Mouse (Mus musculus) ovary, postnatal 14 days (tissue): Measurements from ENCODE around the gene Wwp2.

ENCODE experiments used
- DNase-seq: peaks from one replicate; pipeline ENCODE4 v3.0.0; 2022; ENCODE audit warnings: low spot score

Gene Wwp2

DNA sequence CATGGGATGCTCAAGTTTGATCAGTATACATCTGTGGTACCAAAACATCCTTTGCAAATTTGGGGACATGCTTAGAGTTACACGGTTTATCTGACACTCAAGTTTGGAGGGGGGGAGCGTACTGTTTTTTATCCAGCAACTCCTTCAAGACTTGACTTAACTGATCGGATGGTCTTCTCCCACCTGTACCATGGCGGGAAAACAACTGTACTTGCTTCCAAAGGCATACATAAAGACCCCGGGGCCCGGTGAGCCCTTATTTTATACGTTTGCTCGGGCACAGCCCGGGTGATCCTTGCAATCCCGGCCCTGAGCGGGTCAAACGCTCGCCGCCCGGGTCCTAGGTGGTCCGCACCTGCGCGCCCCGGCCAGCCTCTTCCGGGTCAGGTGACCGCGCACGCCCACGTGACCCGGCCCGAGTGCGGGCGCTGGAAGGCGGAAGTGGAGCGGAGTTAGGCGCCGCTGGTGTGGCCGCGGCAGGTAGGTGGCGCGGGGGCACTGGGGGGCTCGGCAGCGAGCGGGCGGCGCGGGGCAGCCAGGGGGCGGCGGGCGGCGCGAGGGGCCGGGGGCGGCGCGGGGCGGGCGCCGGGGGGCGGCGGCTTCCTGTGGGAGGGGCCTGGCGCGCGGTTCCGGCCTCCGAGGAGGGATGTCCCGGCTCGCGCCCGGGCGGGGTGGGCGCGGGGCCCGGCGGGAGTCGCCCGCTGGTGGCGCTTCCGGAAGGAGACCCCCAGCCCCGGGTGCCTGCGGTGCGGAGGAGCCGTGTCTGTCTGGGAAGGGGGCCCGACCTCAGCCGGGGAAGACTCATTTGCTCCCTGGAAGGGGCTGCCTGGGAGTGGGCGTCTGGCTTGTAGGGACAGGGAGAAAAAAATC lies at the start of gene Wwp2:
Gene Wwp2, plus strand, starts transcription at position 404 of the 870 bp plus-strand sequence.
- DNase-seq: peak; percentile 62

DNA sequence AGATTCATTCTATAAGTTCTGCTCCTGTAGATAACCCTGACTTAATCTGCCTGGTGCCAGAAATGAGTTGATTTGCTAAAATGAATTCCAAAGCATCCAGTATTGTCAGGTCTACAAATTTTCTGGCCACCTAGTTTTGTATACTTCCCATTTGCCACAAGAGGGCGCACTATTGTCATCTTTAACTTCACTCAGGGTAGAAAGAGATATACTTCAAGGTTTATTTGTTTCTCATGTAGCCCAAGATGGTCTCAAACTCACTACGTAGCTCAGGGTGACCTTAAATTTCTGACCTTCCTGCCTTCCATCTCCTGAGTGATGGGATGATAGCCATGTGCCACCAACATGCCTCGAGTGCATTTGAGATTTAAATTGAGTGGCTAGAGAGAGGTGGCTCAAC lies 49.5 kb upstream of the Wwp2 start:
- no peak for DNase-seq

DNA sequence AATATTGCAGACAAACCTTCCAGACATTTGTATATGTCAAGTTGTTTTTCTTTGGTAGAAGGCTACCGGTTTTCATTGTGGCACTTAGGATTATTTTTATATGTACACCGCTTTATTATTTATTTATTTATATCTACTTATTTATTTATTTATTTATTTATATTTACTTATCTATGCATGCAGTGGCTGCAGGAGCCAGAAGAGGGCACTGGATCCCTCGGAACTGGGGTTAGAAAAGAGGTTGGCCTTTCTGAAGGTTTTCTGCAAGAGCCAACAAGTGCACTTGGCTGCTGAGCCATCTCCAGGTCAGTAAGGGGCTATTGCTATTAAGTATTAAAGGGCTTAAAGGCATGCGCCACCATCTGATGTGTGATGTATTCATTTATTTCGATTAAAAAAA lies 48.3 kb upstream of the Wwp2 start:
- no peak for DNase-seq

DNA sequence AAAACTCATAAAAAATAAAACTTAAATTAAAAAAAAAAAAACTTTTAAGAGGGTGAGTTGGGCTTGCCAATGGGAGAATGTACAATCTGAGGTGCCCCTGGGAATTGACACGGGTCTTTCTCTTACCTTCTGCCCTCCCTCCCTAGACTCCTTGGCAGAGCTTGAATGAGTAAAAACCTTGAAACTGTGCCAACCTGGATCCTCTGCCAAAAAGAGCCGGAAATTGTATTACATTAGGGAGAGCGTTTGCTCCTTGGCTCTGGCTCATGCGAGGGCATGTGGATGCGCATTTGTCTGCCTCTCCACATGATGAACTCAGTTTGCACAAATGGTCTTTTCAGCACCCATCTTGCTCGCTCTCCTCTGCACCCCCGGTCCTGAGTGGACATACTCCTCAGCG lies 46.6 kb upstream of the Wwp2 start:
- peak; percentile 82 for DNase-seq

DNA sequence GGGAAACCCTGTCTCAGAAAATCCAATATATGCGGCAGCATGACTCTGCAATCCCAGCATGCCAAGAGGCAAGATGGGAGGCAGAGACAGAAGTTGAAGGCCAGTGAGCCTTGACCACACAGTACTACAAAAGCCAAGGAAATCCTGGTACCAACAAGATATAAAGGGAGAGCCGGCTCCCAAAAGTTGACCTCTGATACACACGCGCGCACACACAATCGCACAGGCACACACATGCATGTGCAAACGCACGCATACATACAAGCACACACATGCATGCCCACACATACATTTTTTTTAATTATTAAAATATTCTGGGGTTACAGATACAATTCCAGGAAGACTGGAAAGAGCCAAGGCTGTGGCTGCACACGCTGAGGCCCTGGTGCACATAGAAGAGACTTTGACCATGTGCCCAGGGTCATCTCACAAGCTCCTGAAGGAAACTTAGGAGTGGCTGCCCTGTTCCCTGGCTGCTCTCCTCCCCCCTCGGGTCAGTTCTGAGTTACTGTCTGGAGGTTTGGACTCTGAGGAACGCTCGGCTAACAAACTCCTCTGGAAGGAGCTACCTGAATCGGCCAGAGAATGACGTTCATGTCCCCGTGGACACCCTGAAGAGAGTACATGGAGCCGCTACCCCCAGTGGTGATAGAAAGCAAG lies 45.6 kb upstream of the Wwp2 start:
- DNase-seq: no peak

DNA sequence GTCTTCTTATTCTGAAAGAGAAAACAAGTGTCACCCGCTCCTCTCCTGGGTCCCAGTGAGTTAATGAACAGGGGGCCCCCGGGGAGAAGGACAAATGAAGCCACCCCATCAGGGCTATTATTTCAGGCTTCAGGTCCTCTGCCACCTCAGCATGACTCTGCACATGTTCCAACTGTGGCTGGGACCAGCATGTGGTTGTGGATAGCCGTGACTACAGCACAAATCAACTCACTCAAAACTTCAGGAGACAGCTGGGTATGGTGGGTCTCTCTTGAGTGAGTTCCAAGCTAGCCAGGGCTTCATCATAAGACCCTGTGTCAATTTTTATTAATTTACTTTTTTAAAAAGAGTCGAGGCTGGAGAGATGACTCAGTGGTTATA lies 45.0 kb upstream of the Wwp2 start:
- DNase-seq: no peak

DNA sequence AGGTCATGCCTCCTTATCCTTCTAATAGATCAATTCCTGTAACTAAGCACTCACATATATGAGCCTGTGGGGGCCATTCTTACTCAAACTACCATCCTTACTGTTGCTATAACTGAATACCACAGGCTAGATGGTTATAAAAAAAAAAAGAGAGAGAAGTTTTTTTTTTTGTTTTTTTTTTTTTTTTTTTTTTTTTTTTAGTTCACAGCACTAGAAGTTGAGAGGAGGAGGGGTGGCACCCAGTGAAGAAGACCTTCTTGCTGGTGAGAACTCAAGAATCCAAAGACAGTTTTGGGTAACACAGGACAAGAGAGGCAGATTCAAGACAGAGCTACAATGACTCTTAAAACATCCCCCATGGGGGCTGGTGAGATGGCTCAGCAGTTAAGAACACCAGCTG lies 40.8 kb upstream of the Wwp2 start:
- DNase-seq: no peak

DNA sequence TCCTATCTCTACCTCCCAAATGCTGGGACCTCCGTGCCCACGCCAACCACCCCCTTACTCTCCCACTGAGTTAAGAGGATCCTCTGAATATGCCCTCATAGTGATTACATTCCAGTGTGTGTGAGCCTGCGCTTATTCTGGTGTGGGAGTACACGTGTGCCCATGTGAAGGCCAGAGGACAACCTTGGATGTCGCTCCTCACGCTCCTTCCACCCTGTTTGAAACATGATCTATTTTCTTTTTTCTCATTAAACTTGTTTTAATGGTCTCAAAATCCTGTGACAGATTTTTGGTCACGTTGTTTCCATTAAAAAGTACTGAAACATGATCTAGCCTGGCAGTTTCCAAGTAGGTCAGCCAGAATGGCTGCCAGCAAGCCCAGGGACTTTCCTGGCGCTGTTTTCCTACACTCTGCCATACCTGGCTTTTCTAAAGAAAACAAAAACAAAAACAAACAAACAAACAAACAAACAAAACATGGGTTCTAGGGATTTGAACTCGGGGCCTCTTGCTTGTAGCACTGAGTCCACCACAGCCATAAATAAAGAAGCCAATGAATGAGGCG lies 40.0 kb upstream of the Wwp2 start:
- no peak for DNase-seq

DNA sequence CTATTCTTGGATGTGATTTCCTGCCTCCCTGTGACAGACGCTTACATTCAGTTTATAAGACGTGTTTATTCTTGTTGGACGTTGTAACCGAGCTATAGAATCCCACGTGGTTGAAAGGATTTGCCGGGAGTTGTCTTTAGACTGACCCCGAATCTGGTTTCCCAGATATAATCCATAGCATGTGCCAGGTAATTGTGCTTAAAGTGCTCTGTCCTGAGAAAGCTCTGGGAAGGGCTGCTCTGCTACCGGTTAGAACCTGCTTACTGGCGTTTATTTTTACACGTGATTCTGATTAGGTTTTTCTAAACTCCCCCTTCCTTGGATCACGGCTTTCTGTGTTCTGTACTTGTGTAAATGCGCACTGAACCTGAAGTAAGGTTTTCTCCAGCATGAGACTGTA lies 38.5 kb upstream of the Wwp2 start:
- DNase-seq: no peak

DNA sequence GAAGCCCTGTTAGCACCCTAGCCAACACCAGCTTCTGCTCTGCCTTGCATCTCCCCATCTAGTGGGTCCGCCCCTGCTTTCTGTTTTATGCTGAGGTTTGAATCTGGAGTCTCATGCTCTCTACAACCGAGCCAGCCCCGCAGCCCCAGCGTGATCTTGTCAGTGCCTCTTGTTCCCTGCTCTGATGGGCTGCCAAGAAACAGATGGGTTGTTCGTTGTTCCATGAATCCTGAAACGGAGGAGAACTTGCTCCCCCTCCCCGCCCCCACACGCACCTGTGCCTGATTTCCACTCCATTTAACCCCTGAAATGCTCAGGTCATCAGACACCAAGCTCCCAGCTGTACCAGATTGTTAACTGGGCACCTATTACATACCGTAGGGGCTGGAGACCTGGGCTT lies 36.7 kb upstream of the Wwp2 start:
- DNase-seq: no peak

DNA sequence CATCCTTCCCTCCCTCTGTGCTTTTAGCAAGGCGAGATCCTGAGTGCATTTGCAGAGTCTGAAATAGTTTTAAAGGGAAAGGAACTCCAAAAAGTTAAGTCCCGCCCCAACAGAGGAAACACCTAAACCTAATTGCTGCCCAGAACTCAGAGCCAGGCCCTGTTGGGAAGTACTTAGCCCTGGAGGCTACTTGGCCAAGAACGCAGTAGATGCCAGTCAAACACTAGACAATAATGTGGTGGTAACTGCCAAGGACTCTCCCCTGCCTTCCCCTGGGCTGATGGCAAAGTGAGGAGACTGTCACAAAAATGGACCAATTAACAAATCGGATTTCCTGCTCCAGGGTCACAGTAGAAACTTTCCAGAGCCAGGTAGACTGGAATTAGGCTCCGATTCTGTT lies 34.3 kb upstream of the Wwp2 start:
- no peak for DNase-seq

DNA sequence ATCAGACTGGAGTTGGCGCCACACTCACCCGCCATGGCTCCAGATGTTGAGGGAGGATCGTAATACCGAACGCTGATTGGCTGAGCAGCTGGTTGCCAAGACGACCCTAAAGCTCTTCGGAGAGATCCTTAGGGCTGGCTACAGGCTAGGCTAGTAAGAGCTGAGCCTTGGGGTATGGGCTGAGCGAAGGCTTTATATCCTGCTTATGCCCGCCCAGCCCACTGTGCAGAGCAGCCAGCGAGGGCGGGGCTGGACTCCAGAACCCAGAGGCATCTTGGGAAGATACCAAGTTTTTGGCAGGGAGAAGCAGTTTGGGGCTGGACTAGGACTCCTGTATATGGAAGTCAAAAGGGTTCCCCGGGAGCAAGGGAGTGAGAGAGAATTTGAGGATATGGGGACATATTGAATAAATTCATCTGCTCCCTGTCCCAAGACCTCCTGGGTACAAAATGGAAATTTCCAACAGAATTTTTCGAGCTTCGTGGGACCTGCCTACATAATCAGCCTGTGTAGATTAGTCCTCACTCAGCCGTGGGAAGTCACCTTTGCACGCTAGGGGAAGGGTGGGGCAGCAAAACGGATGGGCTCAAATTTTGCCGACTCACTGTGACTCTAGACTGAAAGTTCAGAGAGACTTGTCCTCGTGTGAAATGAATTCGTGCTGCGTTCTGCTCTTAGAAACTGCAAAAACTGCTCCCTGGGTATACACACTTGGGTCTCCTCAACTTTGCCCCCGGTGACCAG lies 33.0 kb upstream of the Wwp2 start, which contains the start of gene Nqo1:
Gene Nqo1, minus strand, starts transcription at position 169 of the 744 bp plus-strand sequence.
- DNase-seq: peak; percentile 61

DNA sequence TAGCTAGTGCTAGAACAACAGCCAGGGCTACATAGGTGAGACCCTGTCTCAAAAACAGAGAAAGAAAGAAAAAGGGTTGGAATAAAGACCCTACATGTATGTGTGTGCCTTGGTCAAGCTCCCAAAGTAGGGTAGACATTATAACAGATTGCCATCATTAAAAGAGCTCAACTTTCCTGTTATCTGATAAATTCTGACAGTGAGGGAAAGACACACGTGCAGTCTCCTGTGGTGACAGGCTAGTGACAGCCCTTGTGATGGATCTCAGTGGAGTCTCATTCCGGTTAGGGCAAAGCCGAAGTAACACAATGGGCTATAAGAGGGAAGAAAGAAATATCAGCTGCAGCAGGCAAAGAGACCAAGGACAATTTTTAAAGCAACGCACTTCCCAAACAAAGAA lies 32.1 kb upstream of the Wwp2 start:
- no peak for DNase-seq

DNA sequence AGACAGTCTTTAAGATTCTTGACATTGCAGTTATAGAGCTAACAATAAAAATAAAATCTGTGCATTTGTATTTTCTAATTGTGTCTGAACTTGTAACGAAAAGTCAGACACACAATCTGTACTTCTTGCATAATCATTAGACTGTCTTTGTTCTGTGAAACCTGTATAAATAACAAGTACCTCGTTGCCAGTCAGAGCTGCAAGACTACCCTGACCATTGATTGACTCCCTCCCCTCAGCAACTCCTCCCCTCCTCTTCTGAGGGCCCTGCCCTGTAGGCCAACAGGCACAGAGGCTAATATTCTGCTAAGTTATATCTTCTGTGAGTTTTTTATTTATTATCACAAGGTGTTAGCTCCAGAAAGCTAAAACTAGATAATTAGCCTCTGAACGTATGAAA lies 30.2 kb upstream of the Wwp2 start:
- DNase-seq: no peak

DNA sequence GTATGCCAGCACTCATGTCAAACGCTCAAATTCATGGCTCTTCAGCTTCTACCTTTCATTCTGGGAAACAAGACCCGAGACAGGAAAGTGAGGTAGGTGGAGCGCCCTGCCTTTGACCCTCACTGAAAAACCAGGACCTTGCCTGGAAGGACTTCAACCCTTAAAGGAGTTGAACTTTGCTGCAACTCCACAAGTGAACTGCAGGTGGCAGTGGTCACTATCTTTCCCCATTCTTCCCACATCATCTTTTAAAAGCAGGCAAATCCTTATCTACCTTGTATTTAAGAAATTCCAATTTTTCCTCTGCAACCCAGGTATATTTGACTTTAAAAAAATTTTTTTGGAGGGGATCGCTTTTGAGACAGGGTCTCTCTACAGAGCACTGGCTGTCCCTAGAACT lies 24.8 kb upstream of the Wwp2 start:
- DNase-seq: no peak

DNA sequence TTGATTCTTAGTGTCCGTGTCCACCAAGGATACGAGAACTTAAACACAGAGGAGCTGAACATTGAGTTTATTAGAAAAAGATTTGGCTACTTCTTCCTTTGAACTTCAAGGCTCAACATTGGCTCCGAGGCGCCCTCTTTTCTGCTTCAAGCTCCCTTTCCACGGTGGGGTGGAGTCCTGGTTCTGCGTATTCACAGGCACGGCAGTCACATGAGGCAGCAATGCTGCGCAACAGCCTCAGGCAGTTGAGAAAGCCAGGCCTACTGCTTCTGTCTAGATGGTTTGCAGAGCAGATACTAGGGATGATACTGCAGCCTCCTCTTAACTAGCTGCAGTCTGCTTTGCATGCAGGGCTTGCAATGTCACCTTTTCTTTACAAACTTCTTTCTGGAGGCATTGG lies 23.6 kb upstream of the Wwp2 start:
- no peak for DNase-seq

DNA sequence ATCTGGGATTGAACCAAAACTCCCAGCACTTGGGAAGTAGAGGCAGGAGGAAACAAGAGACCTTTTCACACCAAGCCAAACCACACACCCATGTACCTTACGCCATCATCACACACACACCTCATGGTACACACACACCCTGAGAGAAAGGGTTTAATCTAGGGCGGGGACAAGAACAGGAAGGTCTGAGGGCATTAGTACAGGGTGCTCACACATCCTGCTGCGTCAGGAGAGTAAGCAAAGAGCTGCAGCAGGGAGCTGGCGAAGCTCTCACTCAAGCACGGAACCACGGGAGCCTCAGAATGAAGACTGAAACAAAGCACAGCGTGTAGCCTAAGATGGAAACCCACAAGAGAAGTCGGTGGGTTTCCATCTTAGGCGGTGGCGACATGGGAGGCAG lies 22.3 kb upstream of the Wwp2 start:
- DNase-seq: no peak

DNA sequence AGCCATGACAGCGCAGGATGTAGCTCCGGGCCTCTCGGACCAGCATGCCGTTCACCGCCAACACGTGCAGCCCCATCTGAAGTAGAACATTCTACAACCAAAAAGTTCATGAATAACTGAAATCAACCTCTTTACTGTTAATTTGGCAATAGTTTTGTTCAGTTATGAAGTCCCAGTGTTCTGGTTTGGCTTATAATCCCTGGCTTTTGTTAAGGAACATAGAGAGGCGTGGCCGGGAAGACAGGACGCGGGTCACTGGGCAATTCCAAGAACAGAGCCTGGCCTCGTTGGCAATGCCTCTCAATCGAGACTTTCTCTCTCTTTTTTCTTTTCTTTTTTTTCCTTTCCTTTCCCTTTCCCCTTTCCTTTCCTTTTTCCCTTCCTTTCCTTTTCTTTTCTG lies 19.2 kb upstream of the Wwp2 start:
- DNase-seq: no peak

DNA sequence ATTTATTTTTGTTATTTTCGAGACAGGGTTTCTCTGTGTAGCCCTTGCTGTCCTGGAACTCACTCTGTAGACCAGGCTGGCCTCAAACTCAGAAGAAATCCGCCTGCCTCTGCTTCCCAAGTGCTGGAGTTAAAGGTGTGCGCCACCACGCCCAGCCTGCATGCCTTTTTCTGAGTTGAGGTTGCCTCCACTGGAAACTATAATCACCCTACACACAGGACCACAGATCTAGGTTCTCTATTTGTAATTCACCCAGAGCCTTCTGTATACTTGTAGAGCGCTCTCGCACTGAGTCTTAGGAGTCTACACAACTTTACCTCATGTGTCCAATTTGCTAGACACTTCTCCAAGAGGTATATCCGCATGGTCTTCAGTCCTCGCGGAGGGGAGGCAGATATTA lies 12.0 kb upstream of the Wwp2 start:
- no peak for DNase-seq

DNA sequence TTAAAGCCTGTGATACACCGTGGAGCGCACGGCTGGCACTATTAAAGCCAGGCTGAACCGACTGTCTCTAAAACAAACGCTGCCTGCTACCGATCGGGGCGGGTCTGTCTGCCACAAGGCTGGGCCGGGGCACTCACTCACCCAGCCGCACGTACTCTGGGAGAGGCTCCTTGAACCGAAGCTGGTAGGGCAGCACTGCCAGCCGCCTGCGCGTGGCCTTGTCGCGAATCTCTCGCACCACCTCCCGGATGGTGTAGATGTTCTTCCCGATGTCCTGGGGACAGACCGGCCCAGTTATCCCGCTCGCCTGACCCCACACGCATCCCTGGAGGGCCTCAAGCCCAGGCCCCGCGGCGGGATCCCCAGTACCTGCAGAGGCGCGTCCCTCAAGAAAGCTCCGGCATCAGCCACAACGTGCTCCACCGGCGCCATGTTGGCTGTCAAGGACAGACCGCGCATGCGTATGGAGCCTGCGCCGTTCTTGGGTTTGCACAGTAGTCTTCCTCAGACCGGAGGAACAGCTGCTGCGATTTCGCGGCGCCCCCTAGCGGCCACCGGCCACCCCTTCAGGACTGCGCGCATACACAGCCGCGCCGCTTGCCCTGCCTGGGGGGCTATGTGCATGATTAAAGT lies 11.5 kb upstream of the Wwp2 start, which contains the start of gene Nob1:
Gene Nob1, minus strand, starts transcription at position 455 of the 633 bp plus-strand sequence.
- peak; percentile 98 for DNase-seq

DNA sequence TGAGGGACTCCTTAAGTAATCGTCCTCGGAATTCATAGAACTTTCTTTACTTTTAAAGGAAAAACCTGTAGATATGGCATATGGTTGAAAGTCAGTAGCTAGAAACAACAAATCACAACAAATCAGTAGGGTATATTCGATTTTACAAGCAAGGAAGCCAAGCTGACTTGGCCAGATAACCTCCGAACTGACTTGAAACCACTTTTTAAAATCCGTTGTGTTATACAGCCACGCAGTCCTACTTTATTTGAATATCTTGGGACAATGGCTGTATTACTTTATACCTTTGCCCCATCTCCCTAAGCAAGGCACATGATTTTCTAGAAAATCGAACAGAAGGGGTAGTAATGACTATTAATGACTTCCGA lies 11.0 kb upstream of the Wwp2 start:
- DNase-seq: no peak

DNA sequence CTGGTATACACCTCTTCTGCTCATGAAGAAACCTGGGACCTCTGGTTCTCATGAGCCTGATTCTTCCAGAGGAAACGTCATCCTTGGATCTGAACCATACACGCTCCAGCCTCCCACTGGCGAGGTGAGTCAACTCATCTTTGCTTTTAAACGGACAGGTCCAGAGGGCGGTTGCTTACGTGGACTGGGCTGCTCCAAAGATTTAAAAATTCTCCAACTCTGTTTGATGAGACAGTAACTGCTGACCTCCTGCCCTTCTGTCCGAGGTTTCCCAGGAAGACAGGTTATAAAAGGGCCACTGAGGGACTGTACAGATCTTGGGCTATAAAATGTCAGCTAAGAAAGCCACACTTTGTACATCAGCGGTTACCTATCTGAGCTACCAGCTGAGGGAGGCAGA lies 5.3 kb upstream of the Wwp2 start:
- no peak for DNase-seq
